Mouse (Mus musculus) hindbrain, embryonic 16.5 days (tissue): ENCODE data around the gene Btg3. TPM values are rescaled to one million over a fixed set of nuclear protein-coding genes. Genes with fewer than 3 reads are reported as not detected.
"Not testable (repeated sequence)": the region's sequence is repeated elsewhere in the genome, so short reads cannot be mapped to it uniquely, and the experiment has no call there.

Experiments used
- ATAC-seq: fragments of 200-750 bp; cut with Nextera tagmentation; 2 replicates; pipeline ENCODE4 v1.8.0; 2017; ENCODE audit warnings: moderate TSS enrichment, moderate library complexity
- H3K27ac ChIP-seq: fragments of 300-500 bp; sonication (generic); 2 replicates; pipeline ENCODE4 v1.5.1; 2014; ENCODE audit warnings: low read depth, mild to moderate bottlenecking, control low read depth, low read length, moderate library complexity
- H3K27me3 ChIP-seq: fragments of 300-500 bp; sonication (generic); replicated peaks from 2 replicates; pipeline ENCODE4 v1.6.1; 2014; ENCODE audit warnings: low read length; ENCODE audit not compliant: control insufficient read depth, insufficient read depth
- H3K36me3 ChIP-seq: fragments of 300-500 bp; sonication (generic); 2 replicates; pipeline ENCODE4 v1.6.1; 2014; ENCODE audit warnings: mild to moderate bottlenecking, low read length, moderate library complexity, mixed read lengths; ENCODE audit not compliant: control insufficient read depth, insufficient read depth
- H3K4me1 ChIP-seq: fragments of 300-500 bp; sonication (generic); 2 replicates; pipeline ENCODE4 v1.6.1; 2014; ENCODE audit warnings: low read depth, low read length; ENCODE audit not compliant: control insufficient read depth, insufficient read depth
- H3K4me2 ChIP-seq: fragments of 300-500 bp; sonication (generic); 2 replicates; pipeline ENCODE4 v1.6.1; 2014; ENCODE audit warnings: mild to moderate bottlenecking, low read length, control low read depth, moderate library complexity
- H3K4me3 ChIP-seq: fragments of 300-500 bp; sonication (generic); 2 replicates; pipeline ENCODE4 v1.5.1; 2014; ENCODE audit warnings: mild to moderate bottlenecking, low read length, control low read depth, moderate library complexity
- H3K9ac ChIP-seq: fragments of 300-500 bp; sonication (generic); 2 replicates; pipeline ENCODE4 v1.6.1; 2014; ENCODE audit warnings: low read depth, mild to moderate bottlenecking, control low read depth, low read length, moderate library complexity
- H3K9me3 ChIP-seq: fragments of 300-500 bp; sonication (generic); 2 replicates; pipeline ENCODE4 v1.6.1; 2014; ENCODE audit warnings: mild to moderate bottlenecking, low read length, moderate library complexity; ENCODE audit not compliant: control insufficient read depth
- WGBS: fragments of 180-500 bp; shearing (Covaris S2); extraction: QIAGEN DNeasy Blood & Tissue Kit; methylation state at CpG from one replicate; pipeline ENCODE4 v1.1.7; 2014; 5-methylcytosine and 5-hydroxymethylcytosine counted together
- polyA plus RNA-seq: library from polyadenylated mRNA; unstranded; fragments of >200 nt; fragmentation: Nextera tagmentation; extraction: Ambion mirVana; gene quantifications from 2 replicates; pipeline ENCODE4 v1.2.1, GENCODE M21; 2015

Btg3 gene
- polyA plus RNA-seq, 1 experiment from 2014 or later = 10.5 TPM

DNA sequence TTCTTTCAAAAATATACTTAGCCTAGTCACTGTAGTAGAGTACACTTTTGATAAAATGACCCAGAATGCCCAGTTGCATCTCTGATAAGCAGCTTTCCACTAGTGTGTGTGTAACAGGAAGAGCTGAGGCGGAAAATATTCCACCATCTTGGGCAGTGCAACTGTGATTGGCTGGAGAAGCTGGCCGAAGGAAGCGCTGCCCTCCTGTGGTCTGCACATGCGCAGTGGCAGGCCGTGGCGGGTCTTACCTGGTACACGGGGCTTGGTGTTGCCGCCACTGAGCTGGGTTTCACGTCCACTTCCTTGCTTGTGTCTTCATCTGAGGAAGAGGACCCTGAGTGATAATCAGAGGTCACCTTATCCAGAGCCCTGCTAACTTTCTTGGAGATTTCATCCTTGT lies 12.4 kb downstream of the Btg3 start:
- not testable (repeated sequence) for H3K9ac ChIP-seq, ATAC-seq, H3K4me2 ChIP-seq, H3K27me3 ChIP-seq, H3K9me3 ChIP-seq, H3K4me3 ChIP-seq, H3K27ac ChIP-seq, H3K4me1 ChIP-seq, H3K36me3 ChIP-seq
- WGBS = 92% methylated on average over 8 of the region's 9 CpGs

DNA sequence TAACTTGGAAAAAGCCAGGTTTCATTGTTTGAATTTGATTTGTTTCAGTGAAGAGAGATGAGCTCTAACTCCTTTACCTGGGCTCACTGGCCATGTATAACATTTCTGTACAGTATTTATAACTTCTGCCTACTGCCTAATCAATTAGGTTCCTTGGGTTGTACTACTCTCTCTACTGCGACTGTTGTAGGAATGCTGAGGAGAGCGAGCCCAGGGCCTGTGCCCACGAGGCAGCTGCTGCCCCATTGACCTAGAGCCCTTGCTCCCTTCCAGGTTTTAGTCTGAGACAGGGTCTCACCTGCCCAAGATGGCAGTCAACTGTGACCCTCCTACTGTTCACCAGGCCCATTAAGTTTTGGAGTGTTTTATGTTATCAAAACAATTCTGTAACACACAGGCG lies 15.5 kb downstream of the Btg3 start:
- Histone ChIP-seq H3K4me1 (no peaks in the 10 kb centered on the region), H3K9me3 (no peaks in the 10 kb centered on the region), H3K27ac (no peak overlapping the region), H3K36me3 (0 out of 2 replicates have a peak, but pooled peaks cover 2% of the 10 kb centered on the region), H3K4me3 (no peak overlapping the region), H3K4me2 (no peak overlapping the region), H3K27me3 (no peaks in the 10 kb centered on the region), H3K9ac (no peak overlapping the region)
- 90% methylated on average over 4 of the region's 4 CpGs for WGBS
- ATAC-seq = no peak

DNA sequence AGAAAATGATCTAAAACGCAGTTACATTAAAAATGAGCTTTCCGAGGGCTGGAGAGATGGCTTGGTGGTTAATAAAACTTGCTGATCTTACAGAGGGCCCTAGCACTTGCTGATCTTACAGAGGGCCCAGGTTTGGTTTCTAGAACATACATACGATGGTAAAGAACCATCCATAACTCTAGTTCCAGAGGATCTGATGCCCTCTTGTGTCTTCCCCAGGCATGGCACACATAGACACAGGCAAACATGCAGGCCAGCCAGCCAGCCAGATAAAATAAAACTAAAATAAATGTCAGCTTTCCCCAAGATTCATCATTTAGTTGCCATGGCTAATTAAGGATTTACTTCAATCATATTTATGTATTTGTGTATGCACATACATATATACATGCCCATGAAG lies 19.2 kb downstream of the Btg3 start:
- 0 out of 2 replicates have a peak, but pooled peaks cover 2% of the 10 kb centered on the region for H3K36me3 ChIP-seq
- no peak overlapping the region for H3K9ac ChIP-seq
- 93% methylated on average over 3 of the region's 3 CpGs for WGBS
- H3K27me3 ChIP-seq = no peaks in the 10 kb centered on the region
- ATAC-seq = no peak
- H3K27ac ChIP-seq = no peak overlapping the region
- no peaks in the 10 kb centered on the region for H3K4me1 ChIP-seq
- no peak overlapping the region for H3K4me3 ChIP-seq
- H3K4me2 ChIP-seq = no peak overlapping the region
- H3K9me3 ChIP-seq = no peaks in the 10 kb centered on the region

DNA sequence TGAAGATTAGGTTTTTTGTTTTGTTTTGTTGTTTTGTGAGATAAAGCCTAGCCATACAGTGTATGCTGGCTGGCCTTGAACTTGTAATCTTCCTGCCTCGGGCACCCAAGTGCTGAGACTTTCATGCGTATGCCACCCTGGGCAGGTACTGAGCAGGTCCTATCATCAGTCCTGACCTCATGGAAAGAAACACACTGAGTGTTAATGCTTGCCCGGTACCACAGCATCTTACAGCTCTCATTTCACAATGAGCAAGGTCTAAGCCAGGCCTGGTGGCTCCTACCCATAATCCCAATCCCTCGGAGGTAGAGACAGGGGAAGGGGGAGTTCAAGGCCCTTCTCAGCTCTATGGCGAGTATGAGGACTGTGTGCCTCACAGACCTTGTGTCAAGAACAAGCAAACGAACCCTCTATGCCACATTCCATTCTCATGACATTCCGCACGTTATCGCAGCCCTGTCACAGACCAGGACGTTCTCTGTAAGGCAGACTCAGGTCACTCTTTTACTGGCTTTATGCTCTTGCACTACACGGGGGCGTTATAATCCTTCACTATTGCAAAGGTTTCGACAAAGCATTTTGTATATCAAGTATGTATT lies 29.6 kb downstream of the Btg3 start:
- no peak overlapping the region for H3K27ac ChIP-seq
- H3K36me3 ChIP-seq = peaks cover 3% of the 10 kb centered on the region; the same call in 1 of the 2 replicates
- no peaks in the 10 kb centered on the region for H3K4me1 ChIP-seq
- no peak for ATAC-seq
- H3K4me2 ChIP-seq = no peak overlapping the region
- no peaks in the 10 kb centered on the region for H3K27me3 ChIP-seq
- 86% methylated on average over 13 of the region's 13 CpGs for WGBS
- H3K4me3 ChIP-seq = no peak overlapping the region
- H3K9ac ChIP-seq = no peak overlapping the region
- H3K9me3 ChIP-seq = no peaks in the 10 kb centered on the region; the same call in 1 of the 2 replicates

DNA sequence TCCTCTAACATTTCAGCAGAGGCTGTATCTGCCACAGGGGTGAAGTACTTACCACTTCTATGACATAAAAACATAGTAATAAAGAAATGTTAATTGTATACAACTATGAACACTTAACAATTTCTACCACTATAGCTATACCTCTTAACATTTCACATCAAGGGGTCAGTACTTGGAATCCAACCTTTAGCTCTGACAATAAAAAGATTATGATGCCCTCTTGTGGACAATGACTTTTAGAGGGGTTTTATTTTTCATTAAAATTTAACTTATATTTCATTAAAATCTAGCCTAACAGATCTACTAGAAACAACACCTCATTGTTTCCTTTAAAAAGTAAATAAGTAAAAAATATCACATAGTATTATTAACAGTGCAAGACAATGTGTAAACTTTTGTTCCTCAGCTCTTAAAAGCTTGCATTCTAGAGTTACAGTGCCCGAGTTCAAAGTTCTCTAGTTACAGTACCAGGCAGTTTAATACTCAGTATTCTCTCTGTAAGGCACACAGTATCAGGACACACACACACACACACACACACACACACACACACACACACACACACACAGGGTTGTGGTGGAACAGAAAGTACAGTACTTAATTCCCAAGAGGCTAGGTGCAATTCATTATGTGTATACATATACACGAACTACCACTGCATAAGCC lies 30.2 kb downstream of the Btg3 start:
- Histone ChIP-seq H3K9me3 (no peaks in the 10 kb centered on the region; the same call in 1 of the 2 replicates), H3K4me2 (no peak overlapping the region), H3K27ac (no peak overlapping the region), H3K4me3 (no peak overlapping the region), H3K27me3 (no peaks in the 10 kb centered on the region), H3K9ac (no peak overlapping the region), H3K4me1 (no peaks in the 10 kb centered on the region), H3K36me3 (peaks cover 3% of the 10 kb centered on the region; the same call in 1 of the 2 replicates)
- no peak for ATAC-seq
- 85% methylated on average over 2 of the region's 2 CpGs for WGBS

DNA sequence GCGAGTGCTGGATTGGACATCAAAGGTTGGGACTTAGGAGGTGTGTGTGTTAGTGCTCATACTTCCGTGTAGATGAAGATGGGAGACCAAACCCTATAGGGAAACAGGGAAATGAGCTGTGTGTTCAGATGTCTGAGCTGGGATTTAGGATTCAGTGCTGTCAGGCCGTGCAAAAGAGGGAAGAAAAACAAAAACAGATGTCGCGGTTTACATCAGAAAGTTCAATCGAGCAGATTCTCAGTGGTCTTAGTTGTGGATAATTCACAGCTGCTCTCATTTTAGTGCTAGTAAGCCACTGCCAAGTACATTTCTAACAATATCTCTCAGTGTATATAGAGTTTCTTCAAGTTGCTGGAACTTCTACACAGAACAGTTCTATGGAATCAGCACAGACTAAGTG lies 33.2 kb downstream of the Btg3 start:
- Histone ChIP-seq H3K27me3 (no peaks in the 10 kb centered on the region), H3K9me3 (no peaks in the 10 kb centered on the region), H3K27ac (no peak overlapping the region), H3K4me2 (no peak overlapping the region), H3K4me1 (no peaks in the 10 kb centered on the region), H3K9ac (no peak overlapping the region), H3K4me3 (no peak overlapping the region), H3K36me3 (0 out of 2 replicates have a peak, but pooled peaks cover 3% of the 10 kb centered on the region)
- ATAC-seq = no peak
- WGBS = 77% methylated on average over 6 of the region's 6 CpGs

DNA sequence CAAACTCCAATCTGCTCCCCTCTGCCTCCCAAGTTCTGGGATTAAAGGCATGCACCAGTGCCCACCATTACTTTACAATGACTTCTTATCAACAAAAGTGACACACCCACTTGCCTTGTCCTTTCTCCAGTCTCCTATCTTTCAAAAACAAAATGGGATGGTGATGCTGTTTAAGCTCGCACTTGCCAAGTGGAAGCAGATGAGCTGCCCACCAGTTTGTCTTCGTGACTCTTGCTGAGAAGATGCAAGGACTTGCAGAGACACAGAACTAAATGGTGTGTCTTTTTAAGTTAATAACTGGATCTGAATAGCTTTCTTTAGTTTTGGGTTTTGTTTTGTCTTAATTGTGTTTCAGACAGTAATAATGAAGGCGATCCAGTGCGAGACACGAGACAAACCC lies 34.2 kb downstream of the Btg3 start:
- no peak overlapping the region for H3K9ac ChIP-seq
- no peaks in the 10 kb centered on the region for H3K9me3 ChIP-seq
- no peaks in the 10 kb centered on the region for H3K27me3 ChIP-seq
- no peak overlapping the region for H3K27ac ChIP-seq
- no peaks in the 10 kb centered on the region for H3K4me1 ChIP-seq
- no peak overlapping the region for H3K4me2 ChIP-seq
- 0 out of 2 replicates have a peak, but pooled peaks cover 3% of the 10 kb centered on the region for H3K36me3 ChIP-seq
- 87% methylated on average over 5 of the region's 5 CpGs for WGBS
- ATAC-seq = no peak
- no peak overlapping the region for H3K4me3 ChIP-seq

DNA sequence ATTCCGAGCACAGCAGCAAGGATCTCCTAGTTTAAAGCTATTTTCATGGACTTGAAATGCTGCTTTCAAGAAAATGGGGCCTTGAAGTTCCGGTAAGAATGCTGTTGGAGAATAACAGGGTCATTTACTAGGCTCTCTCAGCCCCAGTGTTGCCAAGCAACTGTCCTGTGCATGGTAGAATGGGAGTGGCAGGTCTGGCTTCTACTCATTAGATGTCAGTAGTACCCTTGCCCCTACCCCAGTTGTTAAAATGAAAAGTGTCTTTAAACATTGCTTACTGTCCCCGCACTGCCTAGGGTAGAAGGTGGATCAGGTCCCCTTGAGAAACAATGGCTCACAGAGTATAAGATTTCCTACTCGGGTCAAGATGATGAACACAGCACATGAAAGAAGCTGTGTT lies 35.6 kb downstream of the Btg3 start:
- 60% methylated on average over 4 of the region's 4 CpGs for WGBS
- no peaks in the 10 kb centered on the region for H3K9me3 ChIP-seq
- no peaks in the 10 kb centered on the region for H3K4me1 ChIP-seq
- no peak overlapping the region for H3K27ac ChIP-seq
- no peak overlapping the region for H3K4me2 ChIP-seq
- H3K27me3 ChIP-seq = no peaks in the 10 kb centered on the region
- H3K4me3 ChIP-seq = no peak overlapping the region
- no peak for ATAC-seq
- H3K9ac ChIP-seq = no peak overlapping the region
- 0 out of 2 replicates have a peak, but pooled peaks cover 3% of the 10 kb centered on the region for H3K36me3 ChIP-seq

DNA sequence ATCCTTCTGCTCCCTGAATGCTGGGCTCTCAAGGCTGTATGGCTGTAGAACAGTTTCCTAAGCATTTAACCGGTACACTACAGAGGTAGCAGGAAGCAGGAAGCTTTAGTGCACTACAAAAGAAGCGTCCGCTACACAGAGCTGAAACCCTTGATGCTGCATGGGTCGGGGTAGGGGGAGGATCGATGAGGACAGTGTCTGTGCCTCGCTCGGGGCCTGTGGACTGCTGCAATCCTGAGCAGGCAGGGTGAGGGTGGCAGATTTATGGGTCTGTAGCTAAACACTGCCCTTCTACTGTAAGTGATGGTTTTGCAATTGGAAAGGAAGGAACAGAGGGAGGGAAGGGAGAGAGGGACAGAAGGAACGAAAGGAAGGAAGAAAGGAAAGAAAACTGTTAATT lies 39.8 kb downstream of the Btg3 start:
- no peak overlapping the region for H3K27ac ChIP-seq
- peaks cover 32% of the 10 kb centered on the region for H3K36me3 ChIP-seq
- ATAC-seq = peak; percentile 57; the same call in 1 of the 2 replicates
- H3K4me3 ChIP-seq = no peak overlapping the region
- no peaks in the 10 kb centered on the region for H3K4me1 ChIP-seq
- no peaks in the 10 kb centered on the region for H3K9me3 ChIP-seq
- no peak overlapping the region for H3K9ac ChIP-seq
- WGBS = 64% methylated on average over 8 of the region's 8 CpGs
- no peak overlapping the region for H3K4me2 ChIP-seq
- H3K27me3 ChIP-seq = no peaks in the 10 kb centered on the region
